ENCODE assay signal across 15 mouse cellular contexts in the genomic region with DNA sequence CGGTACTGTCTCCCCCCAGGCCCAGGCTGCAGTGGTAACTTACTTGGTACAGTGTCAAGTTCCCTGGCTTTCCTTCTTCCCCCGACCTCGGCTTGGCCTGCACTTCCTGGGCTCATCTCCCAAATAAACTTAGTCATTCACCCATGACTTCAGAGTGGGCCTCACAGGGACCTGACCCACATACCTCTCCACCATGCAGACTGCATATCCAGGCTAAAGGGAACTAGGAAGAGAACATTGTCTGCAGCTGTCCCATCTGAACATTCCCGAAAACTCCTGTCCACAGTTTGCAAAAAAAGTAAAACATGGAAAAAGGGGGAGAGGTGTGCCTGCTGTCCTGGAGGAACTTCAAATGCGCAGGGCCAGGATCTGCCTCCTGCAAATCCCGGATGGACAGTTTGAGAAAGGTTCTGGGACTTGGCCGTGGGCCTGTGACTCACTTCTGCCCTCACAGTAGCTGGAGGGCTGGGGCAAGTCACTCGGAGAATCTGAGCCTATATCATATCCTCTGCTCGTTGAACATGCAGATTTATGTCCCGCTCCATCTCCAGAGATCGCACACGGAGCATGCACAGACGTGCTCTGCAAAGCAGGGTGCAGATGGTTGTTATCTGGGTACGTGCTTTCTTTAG.
A peak's percentile ranks its signal among the peaks of the same experiment; 100 is the strongest.
DNase-seq lines count a peak whose midpoint lies in the region; ATAC-seq lines count a peak whose summit lies in the region.
"Had no signal": no experiment of that assay in that cellular context is flagged by ENCODE, and none has a peak within 500 bp of the region (broad histone marks: within the 10 kb centered on the region; RNA-seq: fewer than 3 reads in every experiment).

No protein-coding gene starts in this region.

- peak; percentile 35 for DNase-seq in adrenal gland, postnatal 10 days
- DNase-seq in adrenal gland, postnatal 4 days (ENCODE audit: low spot score in 2 of 2) = no peak
- peak; percentile 7 for DNase-seq in layer of hippocampus, adult 9-11 months
- no peak for DNase-seq in layer of hippocampus, adult 8-10 months (ENCODE audit: low spot score in 2 of 2)
- DNase-seq in heart, adult 9 months (ENCODE audit: low spot score in 2 of 2) = peak; percentile 28 to 58
- DNase-seq in cerebellum, postnatal 14 days = no peak
- DNase-seq: B cell, adult 2 months; cerebellum, postnatal 25 days; lung, postnatal 36 days had no signal

- WGBS in limb, embryonic 15.5 days = 43% methylated on average over 14 of the region's 14 CpGs
- WGBS in neural tube, embryonic 15.5 days = 55% methylated on average over 14 of the region's 14 CpGs

- no peaks in the 10 kb centered on the region for H3K9me3 ChIP-seq in limb, embryonic 15.5 days
- H3K9me3 ChIP-seq in neural tube, embryonic 15.5 days (replicated peaks) = no peaks in the 10 kb centered on the region

- ATAC-seq in limb, embryonic 15.5 days (ENCODE audit: insufficient number of reproducible peaks, low FRiP score, low TSS enrichment, low read depth) = no peak
- no peak for ATAC-seq in neural tube, embryonic 15.5 days (ENCODE audit: low FRiP score)
- ATAC-seq: hindbrain, postnatal 0 days; midbrain, embryonic 16.5 days had no signal

- no peaks in the 10 kb centered on the region for H3K27me3 ChIP-seq in limb, embryonic 15.5 days
- no peaks in the 10 kb centered on the region for H3K27me3 ChIP-seq in neural tube, embryonic 15.5 days (replicated peaks)

- no peak overlapping the region for H3K9ac ChIP-seq in limb, embryonic 15.5 days
- no peak overlapping the region for H3K9ac ChIP-seq in neural tube, embryonic 15.5 days (replicated peaks)

- no peak overlapping the region for H3K4me2 ChIP-seq in limb, embryonic 15.5 days
- H3K4me2 ChIP-seq in neural tube, embryonic 15.5 days = no peak overlapping the region
- H3K4me2 ChIP-seq: liver, embryonic 11.5 days had no signal

- peak overlapping the region; percentile 50; the same call in 1 of the 2 replicates for H3K27ac ChIP-seq in limb, embryonic 15.5 days
- no peak overlapping the region for H3K27ac ChIP-seq in neural tube, embryonic 15.5 days (replicated peaks)
- H3K27ac ChIP-seq: hindbrain, postnatal 0 days; stomach, postnatal 0 days had no signal

- H3K4me3 ChIP-seq in limb, embryonic 15.5 days = no peak overlapping the region
- no peak overlapping the region for H3K4me3 ChIP-seq in neural tube, embryonic 15.5 days (replicated peaks)

- peaks cover 11% of the 10 kb centered on the region for H3K4me1 ChIP-seq in limb, embryonic 15.5 days
- no peaks in the 10 kb centered on the region for H3K4me1 ChIP-seq in neural tube, embryonic 15.5 days

- no peaks in the 10 kb centered on the region for H3K36me3 ChIP-seq in limb, embryonic 15.5 days
- no peaks in the 10 kb centered on the region for H3K36me3 ChIP-seq in neural tube, embryonic 15.5 days

Comparison
In these comparisons a context has a peak if more than half of its experiments do, and no peak if none do; other contexts are left out.
1. DNase-seq: peak in adrenal gland, postnatal 10 days (single experiment), layer of hippocampus, adult 9-11 months (single experiment) and heart, adult 9 months (2 of 2); none in adrenal gland, postnatal 4 days (0 of 2), layer of hippocampus, adult 8-10 months (0 of 2) and cerebellum, postnatal 14 days (0 of 2).